Mouse (Mus musculus) cortical plate, adult 2 months (tissue): Measurements from ENCODE around the gene Gemin6.

Source experiments
- CTCF ChIP-seq: fragments of 200-500 bp; IDR thresholded peaks from 2 replicates; pipeline ENCODE4 v1.5.1; 2011; ENCODE audit warnings: mild to moderate bottlenecking, control low read depth, low read length; ENCODE audit not compliant: insufficient read depth; ENCODE audit errors: extremely low read depth
- POLR2A ChIP-seq: fragments of 200-500 bp; IDR thresholded peaks from 2 replicates; pipeline ENCODE4 v1.6.1; 2011; ENCODE audit warnings: mild to moderate bottlenecking, low read length, control low read depth; ENCODE audit not compliant: insufficient read depth; ENCODE audit errors: extremely low read depth

GRCm38 (mm10) chr17:80224326-80225116 lies at the start of gene Gemin6:
- TF ChIP-seq POLR2A (peak; percentile 79), CTCF (no peak)
